Mouse (Mus musculus) ES-E14 (cell line): ENCODE data around the gene Asap2. TPM values are rescaled to one million over a fixed set of nuclear protein-coding genes. Genes with fewer than 3 reads are reported as not detected.

Experiments
- DNase-seq: peaks from one replicate; pipeline ENCODE4 v3.0.0-alpha.2; 2013; ENCODE audit warnings: low read depth, low spot score
- H3K27ac ChIP-seq: 2 replicates; pipeline ENCODE4 v1.5.1; 2012; ENCODE audit warnings: low read depth, mild to moderate bottlenecking, low read length, moderate library complexity, mixed read lengths; ENCODE audit not compliant: poor library complexity, insufficient read depth, severe bottlenecking
- H3K36me3 ChIP-seq: 2 replicates; pipeline ENCODE4 v1.6.1; 2012; ENCODE audit warnings: mild to moderate bottlenecking, low read length, moderate library complexity, mixed read lengths; ENCODE audit not compliant: control insufficient read depth, poor library complexity, insufficient read depth, severe bottlenecking
- H3K4me1 ChIP-seq, 2 experiments: fragments of 150-350 bp in 1 of 2; sonication (generic) in 1 of 2; 2 replicates each; pipeline ENCODE4 v1.6.1; 2012; ENCODE audit warnings: low read length in 2 of 2, mild to moderate bottlenecking in 1 of 2, mixed read lengths in 1 of 2; ENCODE audit not compliant: control insufficient read depth in 2 of 2, insufficient read depth in 2 of 2, poor library complexity in 1 of 2
- H3K4me3 ChIP-seq, 2 experiments: fragments of 150-350 bp in 1 of 2; sonication (generic) in 1 of 2; 2 replicates each; pipeline ENCODE4 v1.5.1; 2012; ENCODE audit warnings: low read length in 2 of 2, low read depth in 1 of 2, mild to moderate bottlenecking in 1 of 2, mixed read lengths in 1 of 2; ENCODE audit not compliant: insufficient read depth in 1 of 2, poor library complexity in 1 of 2, severe bottlenecking in 1 of 2
- H3K9ac ChIP-seq: 2 replicates; pipeline ENCODE4 v1.6.1; 2012; ENCODE audit warnings: low read depth, mild to moderate bottlenecking, low read length, mixed read lengths; ENCODE audit not compliant: poor library complexity, insufficient read depth, severe bottlenecking
- H3K9me3 ChIP-seq: fragments of 150-350 bp; sonication (generic); 2 replicates; pipeline ENCODE4 v1.6.1; 2012; ENCODE audit warnings: low read depth, mild to moderate bottlenecking, low read length; ENCODE audit not compliant: control insufficient read depth, insufficient read depth
- CHD2 ChIP-seq: IDR thresholded peaks from 2 replicates; pipeline ENCODE4 v1.6.1; 2014; ENCODE audit warnings: mild to moderate bottlenecking, low read depth, low read length, inconsistent platforms
- HCFC1 ChIP-seq: IDR thresholded peaks from 2 replicates; pipeline ENCODE4 v1.6.1; 2012; ENCODE audit warnings: low read length, inconsistent platforms, borderline replicate concordance; ENCODE audit not compliant: insufficient read depth
- MAFK ChIP-seq: IDR thresholded peaks from 2 replicates; pipeline ENCODE4 v1.6.1; 2014; ENCODE audit warnings: mild to moderate bottlenecking, low read depth, low read length, inconsistent platforms; ENCODE audit not compliant: insufficient read depth
- ZC3H11A ChIP-seq: IDR thresholded peaks from 2 replicates; pipeline ENCODE4 v1.6.1; 2012; ENCODE audit warnings: low read depth, mild to moderate bottlenecking, inconsistent platforms, low read length, borderline replicate concordance
- ZNF384 ChIP-seq: IDR thresholded peaks from 2 replicates; pipeline ENCODE4 v1.6.1; 2012; ENCODE audit warnings: low read depth, low read length, inconsistent platforms
- in situ Hi-C, 2 experiments: fragments of 600-800 bp; cut with MboI; formaldehyde crosslinking; loops; one replicate each; pipeline ENCODE4 v1.15.1; 2025; ENCODE audit warnings: low sequenced_read_pairs in 2 of 2, inconsistent platforms in 1 of 2; ENCODE audit not compliant: unreplicated experiment in 2 of 2
- total RNA-seq: library from RNA; depleted of rRNA; stranded (reverse); fragments of 300-350 nt; gene quantifications from 2 replicates; pipeline ENCODE4 v1.2.3, GENCODE M21; 2012

The Asap2 gene
- total RNA-seq, 1 experiment = 6.8 TPM

DNA sequence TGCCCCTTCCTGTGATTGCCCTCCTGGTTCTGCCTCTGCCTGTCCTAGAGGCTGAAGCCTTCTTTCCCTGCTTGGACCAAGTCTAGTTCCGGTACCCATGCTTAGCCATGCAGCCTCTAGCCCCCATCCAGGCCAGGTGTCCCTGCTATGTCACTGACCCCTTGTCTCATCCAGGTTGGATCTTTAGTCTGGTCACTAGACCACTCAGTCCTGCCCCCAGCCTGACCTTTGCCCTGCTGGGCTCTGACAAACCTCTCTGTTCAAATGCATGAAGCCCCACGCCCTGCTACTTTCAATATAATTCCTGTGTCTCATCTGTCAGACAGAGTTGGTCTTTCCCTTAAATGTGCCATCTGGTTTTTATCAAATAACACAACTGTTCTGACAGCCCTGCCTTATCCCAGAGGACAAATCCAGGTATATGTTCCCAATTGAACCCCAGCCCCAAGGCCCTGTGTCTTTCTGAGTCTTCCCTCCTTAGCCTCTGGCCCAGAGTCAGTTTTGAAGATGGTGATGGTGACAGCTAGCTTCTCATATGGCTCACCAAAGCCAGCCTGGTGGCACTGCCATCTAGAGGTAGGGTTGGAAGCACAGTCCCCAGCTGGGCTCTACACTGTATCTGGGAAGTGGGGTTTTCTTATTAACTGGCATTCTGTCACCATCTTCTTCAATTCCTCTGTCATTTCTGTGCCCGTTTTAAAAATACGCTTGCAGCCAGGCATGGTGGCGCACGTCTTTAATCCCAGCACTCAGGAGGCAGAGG, 270.4 kb downstream of the Asap2 start:
- H3K4me1 ChIP-seq = peaks cover 0 to 7% of the 10 kb centered on the region in 2 experiments; a peak in 2 of 4 replicates
- H3K27ac ChIP-seq = no peak overlapping the region
- in situ Hi-C loops = loop anchor here in 1 of 2 experiments (25.0 kb wide), 1 partner anchor 173 kb away; no protein-coding TSS in a partner anchor
- no peak for DNase-seq
- H3K9me3 ChIP-seq = no peaks in the 10 kb centered on the region
- TF ChIP-seq HCFC1 = no peak
- no peak for TF ChIP-seq ZC3H11A
- no peak for TF ChIP-seq CHD2
- no peak for TF ChIP-seq MAFK
- no peak for TF ChIP-seq ZNF384
- H3K9ac ChIP-seq = no peak overlapping the region
- no peaks in the 10 kb centered on the region; the same call in 1 of the 2 replicates for H3K36me3 ChIP-seq
- no peak overlapping the region for H3K4me3 ChIP-seq

GRCm38 (mm10) chr12:21261521-21261920, 271.3 kb downstream of the Asap2 start:
- H3K4me3 ChIP-seq = no peak overlapping the region
- H3K36me3 ChIP-seq = peaks cover 3% of the 10 kb centered on the region; the same call in 1 of the 2 replicates
- no peak overlapping the region for H3K9ac ChIP-seq
- no peak for DNase-seq
- peaks cover 0 to 13% of the 10 kb centered on the region in 2 experiments; a peak in 2 of 4 replicates for H3K4me1 ChIP-seq
- no peak for TF ChIP-seq MAFK
- TF ChIP-seq ZC3H11A = no peak
- no peak for TF ChIP-seq ZNF384
- TF ChIP-seq HCFC1 = no peak
- no peak for TF ChIP-seq CHD2
- H3K27ac ChIP-seq = no peak overlapping the region
- in situ Hi-C loops = loop anchor here in 1 of 2 experiments (25.0 kb wide), 1 partner anchor 174 kb away; no protein-coding TSS in a partner anchor
- no peaks in the 10 kb centered on the region for H3K9me3 ChIP-seq

GRCm38 (mm10) chr12:21263256-21263655, 273.0 kb downstream of the Asap2 start:
- Histone ChIP-seq H3K9me3 (no peaks in the 10 kb centered on the region), H3K4me3 (no peak overlapping the region), H3K4me1 (peaks cover 0 to 13% of the 10 kb centered on the region in 2 experiments; a peak in 2 of 4 replicates), H3K9ac (no peak overlapping the region), H3K36me3 (peaks cover 3% of the 10 kb centered on the region; the same call in 1 of the 2 replicates), H3K27ac (no peak overlapping the region)
- TF ChIP-seq ZNF384 = no peak
- TF ChIP-seq HCFC1 = no peak
- no peak for TF ChIP-seq CHD2
- no peak for TF ChIP-seq MAFK
- no peak for TF ChIP-seq ZC3H11A
- in situ Hi-C loops = loop anchor here in 1 of 2 experiments (25.0 kb wide), 1 partner anchor 176 kb away; no protein-coding TSS in a partner anchor
- DNase-seq = no peak

GRCm38 (mm10) chr12:21264241-21264640, 274.0 kb downstream of the Asap2 start:
- Histone ChIP-seq H3K36me3 (peaks cover 3% of the 10 kb centered on the region; the same call in 1 of the 2 replicates), H3K4me3 (no peak overlapping the region), H3K9ac (no peak overlapping the region), H3K4me1 (peaks cover 0 to 13% of the 10 kb centered on the region in 2 experiments; a peak in 2 of 4 replicates), H3K27ac (no peak overlapping the region), H3K9me3 (no peaks in the 10 kb centered on the region)
- no peak for DNase-seq
- TF ChIP-seq ZNF384 (no peak), CHD2 (no peak), MAFK (no peak), HCFC1 (no peak), ZC3H11A (no peak)
- in situ Hi-C loops = loop anchor here in 1 of 2 experiments (25.0 kb wide), 1 partner anchor 177 kb away; no protein-coding TSS in a partner anchor
